Mouse (Mus musculus) liver, embryonic 11.5 days (tissue): ENCODE data around the gene Slc5a10. TPM values are rescaled to one million over a fixed set of nuclear protein-coding genes. Genes with fewer than 3 reads are reported as not detected.

Source experiments
- ATAC-seq: fragments of 200-750 bp; cut with Nextera tagmentation; replicated peaks from 2 replicates; pipeline ENCODE4 v1.8.0; 2017; ENCODE audit warnings: moderate number of reproducible peaks, mild to moderate bottlenecking, moderate TSS enrichment, moderate library complexity; ENCODE audit not compliant: low FRiP score
- DNase-seq: peaks from one replicate; pipeline ENCODE4 v3.0.0-alpha.2; 2017; ENCODE audit warnings: low spot score
- H3K27ac ChIP-seq: fragments of 300-500 bp; sonication (generic); 2 replicates; pipeline ENCODE4 v1.5.1; 2014; ENCODE audit warnings: mild to moderate bottlenecking, low read depth, low read length, control low read depth
- H3K27me3 ChIP-seq: fragments of 300-500 bp; sonication (generic); replicated peaks from 2 replicates; pipeline ENCODE4 v1.6.1; 2014; ENCODE audit warnings: low read length, mixed read lengths; ENCODE audit not compliant: control insufficient read depth, insufficient read depth
- H3K36me3 ChIP-seq: fragments of 300-500 bp; sonication (generic); 2 replicates; pipeline ENCODE4 v1.6.1; 2014; ENCODE audit warnings: mild to moderate bottlenecking, low read length, moderate library complexity, mixed read lengths; ENCODE audit not compliant: control insufficient read depth, insufficient read depth
- H3K4me1 ChIP-seq: fragments of 300-500 bp; sonication (generic); replicated peaks from 2 replicates; pipeline ENCODE4 v1.6.1; 2014; ENCODE audit warnings: low read length, mixed read lengths; ENCODE audit not compliant: control insufficient read depth, insufficient read depth
- H3K4me2 ChIP-seq: fragments of 300-500 bp; sonication (generic); 2 replicates; pipeline ENCODE4 v1.6.1; 2014; ENCODE audit warnings: mild to moderate bottlenecking, control low read depth, moderate library complexity
- H3K4me3 ChIP-seq: fragments of 300-500 bp; sonication (generic); 2 replicates; pipeline ENCODE4 v1.5.1; 2014; ENCODE audit warnings: low read depth, low read length, control low read depth
- H3K9ac ChIP-seq: fragments of 300-500 bp; sonication (generic); 2 replicates; pipeline ENCODE4 v1.6.1; 2014; ENCODE audit warnings: low read depth, low read length, control low read depth
- H3K9me3 ChIP-seq: fragments of 300-500 bp; sonication (generic); 2 replicates; pipeline ENCODE4 v1.6.1; 2016; ENCODE audit warnings: low read length, inconsistent platforms, mixed read lengths; ENCODE audit not compliant: control insufficient read depth
- WGBS: fragments of 180-500 bp; shearing (Covaris S2); extraction: QIAGEN DNeasy Blood & Tissue Kit; methylation state at CpG from one replicate; pipeline ENCODE4 v1.1.7; 2014; 5-methylcytosine and 5-hydroxymethylcytosine counted together
- polyA plus RNA-seq: library from polyadenylated mRNA; unstranded; fragments of >200 nt; fragmentation: Nextera tagmentation; extraction: Ambion mirVana; gene quantifications from 2 replicates; pipeline ENCODE4 v1.2.1, GENCODE M21; 2014

Gene Slc5a10
- polyA plus RNA-seq, 1 experiment from 2014 or later, result not detected

DNA sequence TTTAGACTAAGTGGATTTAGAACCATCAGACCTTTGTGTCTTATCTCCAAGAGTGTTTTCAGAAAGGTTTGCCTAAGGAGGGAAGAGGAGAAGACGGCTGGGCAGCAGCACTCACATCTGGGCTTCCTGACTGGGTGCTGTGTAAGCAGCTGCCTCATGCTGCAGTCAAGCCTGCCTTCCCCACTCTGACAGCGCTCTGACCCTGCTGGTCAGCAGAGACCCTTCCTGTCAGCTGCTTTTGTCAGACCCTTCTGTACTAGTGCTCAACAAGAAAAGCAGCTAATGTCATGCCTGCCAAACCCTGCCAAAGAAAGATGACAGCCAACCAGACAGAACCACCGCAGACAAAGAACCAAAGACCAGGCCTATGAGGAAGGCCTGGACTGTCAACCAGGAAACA lies 23.1 kb upstream of the Slc5a10 start:
- 89% methylated on average over 3 of the region's 3 CpGs for WGBS
- no peak for DNase-seq
- Histone ChIP-seq H3K36me3 (peaks cover 16% of the 10 kb centered on the region; the same call in 1 of the 2 replicates), H3K27ac (no peak overlapping the region), H3K4me1 (no peaks in the 10 kb centered on the region), H3K4me3 (no peak overlapping the region), H3K9ac (no peak overlapping the region), H3K27me3 (no peaks in the 10 kb centered on the region), H3K4me2 (no peak overlapping the region), H3K9me3 (no peaks in the 10 kb centered on the region)
- no peak for ATAC-seq

GRCm38 (mm10) chr11:61740500-61740899 lies 19.9 kb upstream of the Slc5a10 start:
- no peak overlapping the region for H3K9ac ChIP-seq
- H3K36me3 ChIP-seq, result peaks cover 24% of the 10 kb centered on the region; the same call in 1 of the 2 replicates
- 97% methylated on average over 1 of the region's 1 CpGs for WGBS
- no peak for ATAC-seq
- H3K27ac ChIP-seq, result no peak overlapping the region
- H3K4me2 ChIP-seq, result no peak overlapping the region
- DNase-seq, result no peak
- H3K4me1 ChIP-seq, result no peaks in the 10 kb centered on the region
- no peak overlapping the region for H3K4me3 ChIP-seq
- H3K9me3 ChIP-seq, result no peaks in the 10 kb centered on the region
- H3K27me3 ChIP-seq, result no peaks in the 10 kb centered on the region

DNA sequence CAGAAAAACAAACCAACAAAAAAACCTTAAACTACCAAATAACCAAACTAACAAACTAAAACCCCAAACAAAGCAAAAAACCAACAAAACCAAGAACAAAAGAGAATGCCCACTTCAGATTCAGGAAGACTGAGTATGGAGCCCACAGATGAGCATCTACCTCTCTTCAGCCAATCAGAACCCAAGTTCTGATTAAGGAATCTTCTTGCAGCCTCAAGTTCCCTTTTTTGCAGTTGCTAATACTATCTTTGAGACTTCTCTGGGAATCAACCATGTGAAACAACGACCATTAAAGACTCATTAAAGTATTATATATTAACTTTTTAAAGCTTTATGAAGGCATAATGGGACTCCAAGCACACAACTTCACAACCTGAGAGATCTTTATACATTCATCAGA lies 16.7 kb upstream of the Slc5a10 start:
- ATAC-seq (no peak), DNase-seq (no peak)
- WGBS, result 78% methylated on average over 1 of the region's 1 CpGs
- no peaks in the 10 kb centered on the region for H3K27me3 ChIP-seq
- no peaks in the 10 kb centered on the region for H3K4me1 ChIP-seq
- H3K4me2 ChIP-seq, result no peak overlapping the region
- no peak overlapping the region for H3K27ac ChIP-seq
- H3K36me3 ChIP-seq, result peaks cover 25% of the 10 kb centered on the region; the same call in 1 of the 2 replicates
- H3K4me3 ChIP-seq, result no peak overlapping the region
- no peak overlapping the region for H3K9ac ChIP-seq
- H3K9me3 ChIP-seq, result no peaks in the 10 kb centered on the region

DNA sequence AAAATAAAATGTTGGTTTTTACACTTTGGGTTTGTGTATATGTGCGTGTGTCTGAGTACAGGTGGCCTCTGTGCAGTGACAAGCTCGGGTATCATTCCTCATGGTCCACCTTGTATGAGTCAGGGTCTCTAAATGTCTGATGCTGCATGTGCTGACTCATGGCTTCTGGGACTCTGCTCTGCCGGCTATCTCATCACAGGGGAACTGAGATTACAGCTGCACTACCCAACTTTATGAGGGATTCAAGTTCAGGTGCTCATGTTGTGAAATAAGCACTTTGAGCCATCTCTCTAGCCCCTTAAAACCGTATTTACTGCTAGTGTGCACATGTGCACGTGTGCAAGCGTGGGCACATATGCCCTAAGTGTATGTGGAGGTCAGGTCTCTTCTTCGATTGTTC lies 12.0 kb upstream of the Slc5a10 start:
- Histone ChIP-seq H3K36me3 (peaks cover 7% of the 10 kb centered on the region; the same call in 1 of the 2 replicates), H3K9ac (no peak overlapping the region), H3K27me3 (no peaks in the 10 kb centered on the region), H3K9me3 (no peaks in the 10 kb centered on the region), H3K4me2 (no peak overlapping the region), H3K4me3 (no peak overlapping the region), H3K27ac (no peak overlapping the region), H3K4me1 (no peaks in the 10 kb centered on the region)
- DNase-seq (no peak), ATAC-seq (no peak)
- WGBS, result 85% methylated on average over 7 of the region's 7 CpGs

DNA sequence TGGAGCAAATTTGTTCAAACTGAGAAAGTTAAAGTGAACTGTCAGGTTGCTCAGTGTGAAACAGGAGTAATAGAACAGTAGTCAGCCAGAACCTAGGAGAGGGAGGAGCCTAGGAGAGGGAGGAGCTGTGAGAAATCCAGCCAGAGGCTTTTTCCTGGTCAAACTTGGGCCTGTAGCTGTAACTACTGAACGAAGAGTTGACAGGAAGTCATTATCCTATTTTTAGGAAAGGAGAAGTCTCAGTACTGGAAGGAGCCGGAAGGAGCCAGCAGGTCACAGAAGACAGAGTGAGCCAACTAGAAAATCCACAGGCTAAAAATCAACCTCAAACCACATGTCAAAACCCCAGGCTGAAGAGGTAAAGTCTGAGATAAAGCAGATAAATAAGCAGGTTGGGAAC lies 7.4 kb upstream of the Slc5a10 start:
- Histone ChIP-seq H3K9me3 (no peaks in the 10 kb centered on the region), H3K27ac (no peak overlapping the region), H3K9ac (no peak overlapping the region), H3K4me3 (no peak overlapping the region), H3K36me3 (no peaks in the 10 kb centered on the region; the same call in 1 of the 2 replicates), H3K27me3 (no peaks in the 10 kb centered on the region), H3K4me1 (no peaks in the 10 kb centered on the region), H3K4me2 (no peak overlapping the region)
- no peak for DNase-seq
- 50% methylated on average over 2 of the region's 2 CpGs for WGBS
- no peak for ATAC-seq

- Histone ChIP-seq H3K27ac (no peak overlapping the region), H3K27me3 (0 out of 2 replicates have a peak, but pooled peaks cover 5% of the 10 kb centered on the region), H3K4me2 (no peak overlapping the region), H3K4me3 (no peak overlapping the region), H3K9ac (no peak overlapping the region), H3K36me3 (no peaks in the 10 kb centered on the region), H3K9me3 (no peaks in the 10 kb centered on the region), H3K4me1 (no peaks in the 10 kb centered on the region)
- ATAC-seq, result no peak
- WGBS, result 75% methylated on average over 5 of the region's 5 CpGs
- no peak for DNase-seq
Measured at GRCm38 (mm10) chr11:61722077-61722476, 1.5 kb upstream of the Slc5a10 start.

GRCm38 (mm10) chr11:61719826-61720225 lies 800 bp downstream of the Slc5a10 start:
- Histone ChIP-seq H3K9ac (no peak overlapping the region), H3K4me2 (no peak overlapping the region), H3K9me3 (no peaks in the 10 kb centered on the region), H3K36me3 (no peaks in the 10 kb centered on the region), H3K27me3 (0 out of 2 replicates have a peak, but pooled peaks cover 5% of the 10 kb centered on the region), H3K4me1 (no peaks in the 10 kb centered on the region), H3K4me3 (no peak overlapping the region), H3K27ac (no peak overlapping the region)
- DNase-seq, result no peak
- ATAC-seq, result no peak
- 76% methylated on average over 8 of the region's 8 CpGs for WGBS

DNA sequence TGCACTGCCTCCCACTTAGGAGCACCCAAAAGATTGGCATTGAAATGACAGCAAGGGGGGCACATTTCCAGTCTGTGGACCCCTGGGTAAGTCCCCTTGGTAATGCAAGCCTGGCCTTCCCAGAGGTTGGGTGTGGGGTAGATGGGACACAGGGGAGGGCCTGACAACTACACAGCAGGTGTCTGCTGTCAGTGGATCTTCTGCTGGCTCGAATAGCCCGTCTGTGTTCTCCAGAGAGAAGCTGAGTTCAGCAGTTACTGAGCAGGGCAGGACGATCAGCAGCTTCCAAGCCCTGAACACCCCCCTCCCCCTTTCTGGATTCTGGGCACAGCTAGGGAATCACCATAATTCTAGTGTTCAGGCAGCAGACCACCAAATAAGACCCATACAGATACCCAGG lies 1.2 kb downstream of the Slc5a10 start:
- WGBS, result 69% methylated on average over 3 of the region's 3 CpGs
- 0 out of 2 replicates have a peak, but pooled peaks cover 5% of the 10 kb centered on the region for H3K27me3 ChIP-seq
- no peak overlapping the region for H3K27ac ChIP-seq
- no peaks in the 10 kb centered on the region for H3K9me3 ChIP-seq
- ATAC-seq (no peak), DNase-seq (no peak)
- H3K36me3 ChIP-seq, result no peaks in the 10 kb centered on the region
- H3K4me1 ChIP-seq, result no peaks in the 10 kb centered on the region
- H3K4me2 ChIP-seq, result no peak overlapping the region
- H3K4me3 ChIP-seq, result no peak overlapping the region
- no peak overlapping the region for H3K9ac ChIP-seq

DNA sequence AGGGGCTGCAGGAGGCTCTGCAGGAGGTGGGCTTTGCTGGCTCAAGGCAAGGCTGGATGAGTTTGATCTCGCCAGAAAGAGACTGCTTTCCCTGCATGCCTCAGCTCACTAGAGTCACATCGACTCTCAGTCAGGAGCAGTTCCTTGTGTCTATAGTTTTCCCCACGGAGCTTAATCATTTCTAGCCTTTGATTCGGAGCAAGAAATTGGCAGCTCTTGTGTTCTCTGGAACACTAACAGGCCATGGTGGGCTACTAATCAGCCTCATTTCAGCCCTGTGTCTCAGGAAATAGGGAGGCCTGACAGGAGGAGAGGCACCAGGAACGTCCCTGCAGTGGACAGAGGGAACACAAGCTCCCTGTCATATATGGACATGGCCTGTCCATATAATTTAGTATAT lies 2.6 kb downstream of the Slc5a10 start:
- Histone ChIP-seq H3K4me2 (no peak overlapping the region), H3K36me3 (no peaks in the 10 kb centered on the region), H3K9ac (no peak overlapping the region), H3K4me3 (no peak overlapping the region), H3K9me3 (no peaks in the 10 kb centered on the region), H3K27me3 (0 out of 2 replicates have a peak, but pooled peaks cover 5% of the 10 kb centered on the region), H3K4me1 (no peaks in the 10 kb centered on the region), H3K27ac (no peak overlapping the region)
- DNase-seq, result no peak
- ATAC-seq, result no peak
- 71% methylated on average over 5 of the region's 5 CpGs for WGBS
